Mouse (Mus musculus) kidney, adult 2 months (tissue): ENCODE data around the gene Upf1. TPM values are rescaled to one million over a fixed set of nuclear protein-coding genes. Genes with fewer than 3 reads are reported as not detected.
A peak's percentile ranks its signal among the peaks of the same experiment; 100 is the strongest.

ENCODE experiments used
- DNase-seq: peaks from one replicate; pipeline ENCODE4 v3.0.0; 2021
- H3K27ac ChIP-seq: fragments of 200-500 bp; 2 replicates; pipeline ENCODE4 v1.5.1; 2012; ENCODE audit warnings: low read depth, low read length, control low read depth, inconsistent platforms; ENCODE audit not compliant: insufficient read depth
- H3K27me3 ChIP-seq: fragments of 200-500 bp; replicated peaks from 2 replicates; pipeline ENCODE4 v1.6.1; 2012; ENCODE audit warnings: mild to moderate bottlenecking, moderate library complexity, low read length, inconsistent platforms; ENCODE audit not compliant: control insufficient read depth, insufficient read depth
- H3K36me3 ChIP-seq: fragments of 200-500 bp; 2 replicates; pipeline ENCODE4 v1.6.1; 2012; ENCODE audit warnings: mild to moderate bottlenecking, moderate library complexity, low read length, inconsistent platforms; ENCODE audit not compliant: control insufficient read depth, insufficient read depth
- H3K4me1 ChIP-seq: fragments of 200-500 bp; 2 replicates; pipeline ENCODE4 v1.6.1; 2011; ENCODE audit warnings: low read length; ENCODE audit not compliant: control insufficient read depth, insufficient read depth
- H3K4me3 ChIP-seq: fragments of 200-500 bp; 2 replicates; pipeline ENCODE4 v1.5.1; 2011; ENCODE audit warnings: mild to moderate bottlenecking, low read depth, low read length, control low read depth; ENCODE audit not compliant: insufficient read depth
- CTCF ChIP-seq: fragments of 200-500 bp; conservative IDR thresholded peaks from 2 replicates; pipeline ENCODE4 v1.5.1; 2011; ENCODE audit warnings: low read depth, mild to moderate bottlenecking, control low read depth, low read length, moderate library complexity, mixed read lengths; ENCODE audit not compliant: insufficient read depth, insufficient read length
- POLR2A ChIP-seq: fragments of 200-500 bp; IDR thresholded peaks from one replicate; pipeline ENCODE4 v1.6.1; 2011; ENCODE audit warnings: low read depth, low read length, control low read depth
- WGBS: fragments of 180-500 bp; shearing (Covaris S2); methylation state at CpG from one replicate; pipeline ENCODE4 v1.1.7; 2018; 5-methylcytosine and 5-hydroxymethylcytosine counted together
- polyA plus RNA-seq: library from polyadenylated mRNA; depleted of rRNA; stranded (reverse); fragments of >200 nt; gene quantifications from 2 replicates; pipeline ENCODE4 v1.2.3, GENCODE M21; 2012

The Upf1 gene
- polyA plus RNA-seq, 1 experiment, result 27.4 TPM

- Histone ChIP-seq H3K27me3 (no peaks in the 10 kb centered on the region), H3K27ac (no peak overlapping the region), H3K4me3 (no peak overlapping the region), H3K4me1 (no peaks in the 10 kb centered on the region), H3K36me3 (no peaks in the 10 kb centered on the region)
- 88% methylated on average over 2 of the region's 2 CpGs for WGBS
- TF ChIP-seq CTCF (no peak), POLR2A (no peak)
- no peak for DNase-seq
Measured at GRCm38 (mm10) chr8:70389678-70390077, 36.6 kb upstream of the Upf1 start.

GRCm38 (mm10) chr8:70383287-70383686 is 30.2 kb upstream of the Upf1 start:
- peak; percentile 79 for DNase-seq
- Histone ChIP-seq H3K27ac (no peak overlapping the region), H3K36me3 (no peaks in the 10 kb centered on the region), H3K4me1 (no peaks in the 10 kb centered on the region), H3K4me3 (no peak overlapping the region), H3K27me3 (no peaks in the 10 kb centered on the region)
- WGBS, result 30% methylated on average over 3 of the region's 3 CpGs
- no peak for TF ChIP-seq POLR2A
- peak; percentile 84 for TF ChIP-seq CTCF

GRCm38 (mm10) chr8:70380069-70380468 is 27.0 kb upstream of the Upf1 start:
- Histone ChIP-seq H3K27me3 (peaks cover 1% of the 10 kb centered on the region; the same call in 1 of the 2 replicates), H3K4me1 (no peaks in the 10 kb centered on the region), H3K36me3 (no peaks in the 10 kb centered on the region), H3K4me3 (no peak overlapping the region), H3K27ac (no peak overlapping the region)
- no peak for TF ChIP-seq POLR2A
- TF ChIP-seq CTCF, result no peak
- no peak for DNase-seq
- WGBS, result 81% methylated on average over 12 of the region's 12 CpGs

GRCm38 (mm10) chr8:70377049-70377448 is 24.0 kb upstream of the Upf1 start:
- 16% methylated on average over 15 of the region's 15 CpGs for WGBS
- Histone ChIP-seq H3K27me3 (peaks cover 7% of the 10 kb centered on the region), H3K27ac (no peak overlapping the region), H3K36me3 (no peaks in the 10 kb centered on the region), H3K4me3 (no peak overlapping the region), H3K4me1 (peaks cover 9% of the 10 kb centered on the region)
- DNase-seq, result no peak
- TF ChIP-seq CTCF, result no peak
- no peak for TF ChIP-seq POLR2A

GRCm38 (mm10) chr8:70376275-70376741 is 23.2 kb upstream of the Upf1 start:
- no peak for DNase-seq
- Histone ChIP-seq H3K27me3 (peaks cover 7% of the 10 kb centered on the region), H3K27ac (no peak overlapping the region), H3K4me3 (no peak overlapping the region), H3K36me3 (no peaks in the 10 kb centered on the region), H3K4me1 (peaks cover 13% of the 10 kb centered on the region)
- TF ChIP-seq CTCF, result no peak
- TF ChIP-seq POLR2A, result no peak
- 4% methylated on average over 37 of the region's 37 CpGs for WGBS

- Histone ChIP-seq H3K27me3 (peaks cover 7% of the 10 kb centered on the region), H3K4me1 (peaks cover 13% of the 10 kb centered on the region), H3K36me3 (no peaks in the 10 kb centered on the region), H3K27ac (no peak overlapping the region), H3K4me3 (no peak overlapping the region)
- no peak for DNase-seq
- 5% methylated on average over 35 of the region's 35 CpGs for WGBS
- TF ChIP-seq CTCF (no peak), POLR2A (no peak)
Measured at GRCm38 (mm10) chr8:70375212-70375859, 22.3 kb upstream of the Upf1 start.

- Histone ChIP-seq H3K36me3 (no peaks in the 10 kb centered on the region), H3K4me1 (peaks cover 13% of the 10 kb centered on the region), H3K27me3 (peaks cover 7% of the 10 kb centered on the region), H3K27ac (no peak overlapping the region), H3K4me3 (peak overlapping the region; percentile 48)
- peak; percentile 90 for DNase-seq
- 2% methylated on average over 53 of the region's 53 CpGs for WGBS
- TF ChIP-seq CTCF (no peak), POLR2A (no peak)
Measured at GRCm38 (mm10) chr8:70374318-70374927, 21.3 kb upstream of the Upf1 start.
